Mouse (Mus musculus) layer of hippocampus, adult 11-12 months (tissue): ENCODE results near the gene Btg1.

Experiments used
- DNase-seq: peaks from one replicate; pipeline ENCODE4 v3.0.0; 2022; ENCODE audit warnings: low spot score

The Btg1 gene

GRCm38 (mm10) chr10:96609356-96610345, 7.2 kb upstream of the Btg1 start:
- DNase-seq, result no peak

- no peak for DNase-seq
Observed at GRCm38 (mm10) chr10:96616001-96616708, 651 bp upstream of the Btg1 start.

- DNase-seq, result peak; percentile 44
Observed at GRCm38 (mm10) chr10:96617221-96617950, 580 bp downstream of the Btg1 start.

DNA sequence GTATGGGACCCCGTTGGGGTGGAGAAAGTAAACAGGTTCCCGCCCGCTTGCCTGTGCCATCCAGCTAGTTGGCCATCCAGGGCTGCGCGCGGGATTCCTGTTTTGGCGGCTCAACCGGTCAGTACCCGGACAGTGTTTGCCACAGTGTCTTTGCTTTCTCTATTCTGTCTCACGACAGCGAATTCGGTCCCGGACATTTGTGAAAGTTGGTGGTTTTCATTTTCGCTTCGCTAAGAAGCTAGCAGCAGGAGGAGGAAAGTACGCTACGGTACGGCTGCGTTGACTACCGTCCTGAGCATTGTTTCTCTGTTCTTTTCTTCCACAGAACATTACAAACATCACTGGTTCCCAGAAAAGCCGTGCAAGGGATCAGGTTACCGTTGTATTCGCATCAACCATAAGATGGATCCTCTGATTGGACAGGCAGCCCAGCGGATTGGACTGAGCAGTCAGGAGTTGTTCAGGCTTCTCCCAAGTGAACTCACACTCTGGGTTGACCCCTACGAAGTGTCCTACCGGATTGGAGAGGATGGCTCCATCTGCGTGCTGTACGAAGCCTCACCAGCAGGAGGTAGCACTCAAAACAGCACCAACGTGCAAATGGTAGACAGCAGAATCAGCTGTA, 1.3 kb downstream of the Btg1 start:
- peak; percentile 74 for DNase-seq

- no peak for DNase-seq
Observed at GRCm38 (mm10) chr10:96619951-96620889, 3.4 kb downstream of the Btg1 start.

- no peak for DNase-seq
Observed at GRCm38 (mm10) chr10:96620890-96621271, 4.1 kb downstream of the Btg1 start.

- no peak for DNase-seq
Observed at GRCm38 (mm10) chr10:96621361-96621945, 4.6 kb downstream of the Btg1 start.

- no peak for DNase-seq
Observed at GRCm38 (mm10) chr10:96621980-96622645, 5.3 kb downstream of the Btg1 start.

DNA sequence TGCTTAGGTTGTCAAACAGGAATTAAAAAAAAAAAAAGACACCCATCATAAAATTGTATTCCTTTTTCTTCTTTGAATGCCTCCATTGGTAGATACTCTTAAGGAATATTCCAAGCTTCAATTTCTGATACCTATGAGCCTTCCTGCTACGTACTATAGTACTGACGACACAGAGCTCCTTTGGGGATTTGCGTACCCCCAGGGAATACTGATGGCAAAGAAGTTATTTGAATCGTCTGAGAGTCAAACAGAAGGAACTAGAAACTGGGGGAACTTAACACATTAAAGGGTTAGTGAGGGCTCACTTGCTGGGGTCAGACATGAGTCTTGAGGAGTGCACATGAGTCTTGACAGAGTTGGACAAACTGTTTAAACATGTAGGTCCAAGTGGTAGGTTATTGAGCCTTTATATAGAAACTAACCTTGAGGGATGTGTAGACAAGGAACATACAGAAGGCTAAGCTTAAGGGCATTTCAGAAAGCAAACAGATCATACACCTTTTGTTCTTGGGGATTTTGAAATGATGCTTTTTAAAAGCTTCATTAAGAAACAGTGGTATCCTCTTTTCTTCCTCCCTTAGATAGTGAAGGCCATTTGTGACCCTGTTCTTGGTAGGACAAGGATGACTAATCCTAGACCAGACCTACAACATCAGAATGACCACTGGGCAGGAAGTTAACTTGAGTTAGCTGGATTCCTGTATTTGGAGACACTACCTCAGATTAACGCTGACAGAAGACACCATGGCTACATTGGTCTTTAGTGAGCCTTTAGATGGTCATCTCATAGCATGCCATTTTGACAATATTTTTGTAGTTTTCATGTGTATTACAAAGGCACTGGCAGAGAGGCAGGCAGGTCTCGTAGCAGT, 6.2 kb downstream of the Btg1 start:
- no peak for DNase-seq

DNA sequence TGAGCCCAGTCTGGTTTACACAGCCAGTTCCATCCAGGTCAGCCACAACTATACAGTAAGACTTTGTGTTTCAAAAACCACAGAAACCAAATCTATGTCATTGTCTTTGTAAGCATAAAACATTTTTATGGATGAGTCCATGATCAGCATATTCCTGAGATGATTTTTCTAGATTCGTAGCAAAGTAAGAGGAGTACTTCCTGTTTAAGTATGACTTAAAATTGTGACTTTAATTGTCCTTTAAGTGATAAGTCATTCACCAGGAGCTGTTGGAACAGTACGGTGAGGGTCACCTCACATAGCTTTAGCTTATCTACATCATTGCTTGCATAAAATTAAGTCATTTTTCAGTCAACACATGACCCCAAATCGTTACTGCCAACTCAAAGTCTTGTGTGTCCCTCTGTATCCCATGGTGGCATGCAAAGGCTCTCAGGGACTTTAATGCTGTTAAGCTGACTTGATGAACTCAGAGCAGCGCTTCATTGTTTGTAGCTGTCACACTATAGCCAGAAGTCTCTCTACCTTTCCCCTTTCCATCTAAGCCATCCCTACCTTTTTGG, 6.9 kb downstream of the Btg1 start:
- DNase-seq, result no peak

DNA sequence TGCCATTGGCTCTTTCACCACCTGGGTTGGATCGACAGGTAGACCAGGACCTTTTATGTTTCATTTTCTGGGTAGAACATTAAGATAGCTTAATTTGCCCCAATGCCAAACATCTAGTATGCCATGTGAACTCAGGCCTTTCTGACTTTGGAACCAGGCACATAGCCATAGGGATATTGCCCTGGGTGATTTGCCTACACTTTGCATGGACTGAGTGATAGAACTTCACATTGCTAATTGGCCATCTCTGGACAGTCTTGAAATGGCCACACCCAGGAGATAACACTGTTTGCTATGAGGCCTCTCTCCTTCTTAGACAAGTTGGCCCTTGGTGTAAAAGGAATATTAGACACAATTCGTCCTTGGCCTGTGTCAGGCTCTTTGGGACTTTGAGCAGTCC, 7.6 kb downstream of the Btg1 start:
- no peak for DNase-seq

DNA sequence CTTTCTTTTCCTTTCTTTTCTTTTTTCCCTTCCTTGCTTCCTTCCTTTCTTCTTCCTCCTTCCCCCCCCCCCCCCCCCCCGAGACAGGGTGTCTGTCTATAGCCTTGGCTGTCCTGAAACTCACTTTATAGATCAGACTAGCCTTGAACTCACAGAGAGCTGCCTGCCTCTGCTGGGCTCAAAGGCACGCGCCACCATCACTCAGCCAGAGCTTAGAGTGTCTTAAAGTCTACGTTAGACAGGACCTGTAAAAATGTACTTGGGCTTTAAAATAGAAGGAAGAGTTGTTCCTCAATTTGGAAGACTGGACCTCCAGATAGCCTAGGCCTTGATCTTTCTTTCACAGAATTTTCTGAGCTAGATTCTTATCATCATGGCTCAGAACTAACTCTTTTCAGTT, 8.3 kb downstream of the Btg1 start:
- DNase-seq, result no peak

DNA sequence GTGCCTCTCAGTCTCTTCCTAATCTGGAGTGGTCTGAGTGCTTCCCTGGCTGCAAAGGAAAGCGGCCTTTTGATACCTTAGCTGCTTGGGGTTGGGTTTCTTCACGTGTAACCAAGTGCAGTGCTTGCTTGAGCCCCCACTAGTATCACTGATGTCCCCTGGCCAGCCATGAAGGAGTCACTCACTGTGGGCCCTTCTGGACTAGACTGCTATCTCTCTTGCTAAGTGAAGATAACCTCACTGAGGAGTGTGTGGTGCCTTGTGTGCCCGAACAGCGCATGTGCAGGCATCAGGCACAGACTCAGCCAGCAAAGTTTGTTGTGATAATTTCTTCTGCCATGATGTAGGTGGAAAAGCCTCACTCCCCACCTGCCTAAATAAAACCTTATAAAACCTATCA, 8.9 kb downstream of the Btg1 start:
- no peak for DNase-seq

GRCm38 (mm10) chr10:96626120-96626750, 9.4 kb downstream of the Btg1 start:
- DNase-seq, result no peak

DNA sequence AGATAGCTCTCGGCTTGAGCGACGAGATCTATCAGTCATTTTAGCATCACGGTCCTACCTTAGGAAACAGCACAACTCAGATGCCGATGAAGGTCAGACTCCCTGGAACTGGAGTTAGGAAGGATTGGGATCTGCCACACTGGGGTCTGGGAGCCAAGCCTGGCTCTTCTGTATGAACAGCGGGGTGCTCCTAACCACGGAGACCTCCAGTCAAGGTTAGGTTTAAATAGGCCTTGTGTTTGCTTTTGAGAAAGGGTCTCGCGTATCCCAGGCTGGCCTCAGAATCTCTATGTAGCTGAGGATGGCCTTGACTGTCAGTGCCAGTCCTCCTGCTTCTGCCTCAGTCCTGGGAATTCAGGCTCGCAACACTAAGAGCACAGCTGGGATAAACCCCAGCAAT, 10.5 kb downstream of the Btg1 start:
- no peak for DNase-seq

- DNase-seq, result no peak
Observed at GRCm38 (mm10) chr10:96628100-96628912, 11.5 kb downstream of the Btg1 start.

DNA sequence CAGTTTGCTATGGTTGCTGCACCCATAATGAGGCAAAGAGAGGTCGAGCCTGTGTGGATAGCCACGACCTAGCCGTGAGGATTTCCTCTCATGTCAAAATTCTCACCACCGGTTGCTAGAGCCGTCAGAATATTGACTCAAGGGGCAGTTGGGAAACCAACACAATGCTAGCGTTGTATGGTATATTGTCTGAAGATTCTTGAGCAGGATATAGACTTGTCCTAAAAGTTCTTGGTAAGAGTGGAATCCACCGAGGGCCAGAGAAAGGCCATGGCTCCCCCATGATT, 12.1 kb downstream of the Btg1 start:
- no peak for DNase-seq

- DNase-seq, result no peak
Observed at GRCm38 (mm10) chr10:96630110-96630509, 13.3 kb downstream of the Btg1 start.
